22 mouse cellular contexts compared by ENCODE assay signal in the genomic region with DNA sequence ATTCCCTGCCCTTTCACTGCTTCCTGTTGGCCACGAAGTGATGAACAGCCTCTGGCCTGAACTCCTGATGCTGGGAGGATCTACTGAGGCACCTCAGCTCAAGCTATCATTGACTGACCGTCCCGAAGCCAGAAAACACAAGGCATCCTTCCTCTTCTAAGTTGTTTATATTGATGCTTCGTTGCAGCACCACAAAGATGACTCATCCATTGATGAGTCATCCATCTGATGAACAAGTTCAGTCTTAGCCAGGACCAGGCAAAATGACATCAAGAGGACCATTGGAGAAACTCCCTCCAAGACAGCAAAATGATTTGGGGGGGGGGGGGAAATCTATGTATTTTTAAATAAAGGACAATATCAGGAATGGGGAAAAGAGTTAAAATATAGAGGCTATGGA.
"Had no signal": no experiment of that assay in that cellular context is flagged by ENCODE, and none has a peak within 500 bp of the region (broad histone marks: within the 10 kb centered on the region; RNA-seq: fewer than 3 reads in every experiment).

No protein-coding gene starts in this region.

- H3K4me3 ChIP-seq: heart, embryonic 10.5 days; heart, embryonic 12.5 days; hindbrain, embryonic 10.5 days; hindbrain, embryonic 12.5 days; intestine, embryonic 15.5 days; layer of hippocampus, adult 2 months; limb, embryonic 10.5 days; limb, embryonic 12.5 days; liver, embryonic 13.5 days; liver, embryonic 15.5 days had no signal

- DNase-seq: gastrocnemius, postnatal 14 days; heart, adult 18-20 months; heart, postnatal 10 days; heart, postnatal 4 days; kidney, adult 18-20 months; kidney, adult 8-10 months; kidney, postnatal 10 days; kidney, postnatal 25 days; kidney, postnatal 4 days; layer of hippocampus, postnatal 36 days; liver; liver, embryonic 13.5 days; liver, postnatal 0 days had no signal

- H3K36me3 ChIP-seq: heart, embryonic 10.5 days; heart, embryonic 12.5 days; hindbrain, embryonic 10.5 days; hindbrain, embryonic 12.5 days; intestine, embryonic 15.5 days; limb, embryonic 10.5 days; limb, embryonic 12.5 days; liver, embryonic 13.5 days; liver, embryonic 15.5 days had no signal

- H3K27me3 ChIP-seq: heart, embryonic 12.5 days; hindbrain, embryonic 12.5 days; intestine, embryonic 15.5 days; limb, embryonic 12.5 days; liver, embryonic 13.5 days; liver, embryonic 15.5 days had no signal
